Mouse (Mus musculus) C2C12 (cell line): Measurements from ENCODE around the gene Fpr-rs4.

ENCODE experiments used
- CTCF ChIP-seq: IDR thresholded peaks from one replicate; pipeline ENCODE4 v1.5.1; 2011; ENCODE audit not compliant: control insufficient read depth, insufficient read depth, insufficient read length
- FOSL1 ChIP-seq: IDR thresholded peaks from one replicate; pipeline ENCODE4 v1.8.0; 2011; ENCODE audit warnings: mild to moderate bottlenecking, low read length; ENCODE audit not compliant: poor library complexity, insufficient read depth, severe bottlenecking
- MAX ChIP-seq: IDR thresholded peaks from one replicate; pipeline ENCODE4 v1.6.1; 2011; ENCODE audit warnings: mild to moderate bottlenecking, control low read depth
- MYOG ChIP-seq: IDR thresholded peaks from one replicate; pipeline ENCODE4 v1.6.1; 2011; ENCODE audit not compliant: control insufficient read depth, insufficient read length; ENCODE audit errors: extremely low read depth
- USF1 ChIP-seq: IDR thresholded peaks from one replicate; pipeline ENCODE4 v1.6.1; 2011; ENCODE audit warnings: low read depth, mild to moderate bottlenecking, control low read depth, moderate library complexity

- TF ChIP-seq CTCF (no peak), USF1 (no peak), MAX (no peak), FOSL1 (no peak), MYOG (no peak)
Measured at GRCm38 (mm10) chr17:18049124-18049523, 27.6 kb downstream of the Fpr-rs4 start, which contains the start of gene Vmn2r124.
